Mouse (Mus musculus) thymus, postnatal 36 days (tissue): ENCODE measurements around the gene Ift140.
"Not testable (repeated sequence)": the region's sequence is repeated elsewhere in the genome, so short reads cannot be mapped to it uniquely, and the experiment has no call there.

ENCODE experiments used
- DNase-seq, 2 experiments: peaks; one replicate each; pipeline ENCODE4 v3.0.0; 2022; ENCODE audit warnings: mixed read lengths in 2 of 2

Gene Ift140

DNA sequence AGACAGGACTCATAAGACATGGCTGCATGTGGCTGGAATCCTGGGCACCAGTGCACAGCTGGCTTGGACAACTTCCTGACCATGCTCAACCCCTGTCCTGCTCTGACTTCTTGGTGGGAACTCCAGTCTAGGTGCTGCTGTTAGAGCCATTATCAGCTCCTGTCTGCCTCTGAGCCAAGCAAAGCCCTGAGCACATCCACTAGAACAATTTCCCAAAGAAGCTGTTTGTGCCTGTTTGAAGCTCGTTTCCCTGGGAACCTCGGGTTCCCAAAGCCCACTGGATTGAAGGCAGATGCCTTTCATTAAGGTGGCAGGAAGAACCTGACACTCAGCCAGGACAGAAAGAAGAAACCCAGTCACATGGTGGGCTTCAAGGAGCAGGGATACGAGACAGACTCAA lies 104.5 kb downstream of the Ift140 start, which contains the start of gene Ptx4:
TSS of gene Ptx4 (plus strand) at position 355 of the 400 bp plus-strand sequence.
- DNase-seq, result no peak

DNA sequence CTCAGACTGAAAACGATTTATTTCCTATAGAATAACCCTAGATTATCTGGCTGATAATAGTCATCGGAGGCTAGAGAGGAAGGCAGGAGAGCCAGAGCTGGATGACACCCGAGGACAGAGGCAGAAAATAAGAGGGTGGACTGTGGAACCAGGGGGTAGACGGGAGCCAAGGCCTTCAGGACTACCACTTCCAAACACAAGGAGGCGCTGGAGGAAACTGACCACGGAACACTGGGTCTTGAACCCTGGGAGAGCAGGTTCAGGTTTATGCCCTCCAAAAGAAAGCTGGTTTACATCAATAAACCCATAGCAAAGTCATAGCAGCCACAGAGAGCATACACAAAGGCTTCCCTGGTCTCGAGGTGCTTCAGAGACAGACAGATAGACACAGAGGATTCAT lies 108.1 kb downstream of the Ift140 start:
- DNase-seq, result peak; percentile 36 to 48

DNA sequence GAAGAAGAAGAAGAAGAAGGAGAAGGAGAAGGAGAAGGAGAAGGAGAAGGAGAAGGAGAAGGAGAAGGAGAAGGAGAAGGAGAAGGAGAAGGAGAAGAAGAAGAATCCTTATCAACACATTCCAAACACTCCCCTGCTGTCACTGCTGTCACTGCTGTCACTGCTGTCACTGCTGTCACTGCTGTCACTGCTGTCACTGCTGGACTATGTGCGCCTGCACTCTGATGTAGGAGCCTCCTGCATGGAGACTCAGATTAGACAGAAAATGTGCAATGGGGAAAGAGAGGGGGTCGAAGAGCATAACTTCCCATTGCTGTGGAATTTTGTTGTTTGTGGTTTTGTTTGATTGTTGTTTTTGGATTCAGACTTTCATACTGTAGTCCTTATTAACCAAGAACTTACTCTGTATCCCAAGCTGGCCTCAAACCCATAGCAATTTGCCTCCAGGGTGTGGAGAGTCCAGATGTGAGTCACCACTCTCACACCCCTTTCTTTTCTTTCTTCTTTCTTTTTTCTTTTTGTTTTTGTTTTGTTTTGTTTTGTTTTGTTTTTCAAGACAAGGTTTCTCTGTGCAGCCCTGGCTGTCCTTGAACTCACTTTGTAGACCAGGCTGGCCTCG lies 109.7 kb downstream of the Ift140 start:
- DNase-seq, result not testable (repeated sequence)

DNA sequence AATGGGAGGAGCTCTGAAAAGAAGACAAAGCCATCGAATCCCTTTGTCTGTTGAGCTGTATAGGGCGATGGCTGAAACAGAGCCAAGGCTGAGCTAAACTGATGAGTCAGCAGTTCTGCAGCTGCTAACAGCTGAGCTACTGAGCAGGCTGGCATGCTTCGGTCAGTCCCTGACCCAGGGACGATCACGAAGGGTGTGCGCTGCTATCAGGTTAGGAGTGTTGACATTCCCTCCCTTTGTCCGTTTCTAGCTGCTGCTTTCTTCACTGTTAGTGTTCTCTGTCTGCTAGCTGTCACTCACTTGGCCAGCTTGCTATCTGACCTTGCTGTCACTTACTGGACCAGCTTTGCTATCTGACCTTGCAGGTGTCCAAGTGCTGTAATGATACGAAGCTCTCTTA lies 111.2 kb downstream of the Ift140 start:
- no peak for DNase-seq

DNA sequence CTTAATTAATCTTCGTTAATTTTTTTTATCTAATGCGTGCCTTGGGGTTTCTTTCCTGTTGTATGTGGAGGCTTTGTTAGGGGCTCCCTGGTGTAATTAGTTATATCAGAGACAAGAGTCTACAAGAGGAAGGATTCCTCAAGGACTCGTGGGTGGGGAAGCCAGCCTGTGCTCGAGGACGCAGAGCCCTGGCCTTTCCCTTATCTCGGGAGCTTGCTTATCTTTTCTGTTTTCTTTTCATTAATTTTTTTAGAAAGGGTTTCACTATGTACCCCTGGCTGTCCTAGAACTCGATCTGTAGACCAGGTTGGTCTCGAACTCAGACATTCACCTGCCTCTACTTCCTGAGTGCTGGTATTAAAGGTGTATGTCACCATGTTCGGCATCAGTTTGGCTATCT lies 111.8 kb downstream of the Ift140 start:
- DNase-seq, result no peak

DNA sequence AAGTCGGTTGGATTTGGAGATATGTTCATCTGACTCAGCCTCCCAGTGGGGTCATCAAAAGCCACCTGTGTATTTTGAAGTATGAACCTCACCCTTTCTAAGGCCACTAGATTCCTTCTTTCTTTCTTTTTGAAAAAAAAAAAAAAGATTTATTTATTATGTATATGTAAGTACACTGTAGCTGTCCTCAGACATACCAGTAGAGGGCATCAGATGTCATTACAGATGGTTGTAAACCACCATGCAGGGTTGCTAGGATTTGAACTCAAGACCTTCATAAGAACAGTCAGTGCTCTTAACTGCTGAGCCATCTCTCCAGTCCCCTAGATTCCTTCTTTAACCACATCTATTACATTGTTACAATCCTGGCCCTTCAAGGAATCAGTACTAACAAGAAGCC lies 114.2 kb downstream of the Ift140 start:
- DNase-seq, result no peak

DNA sequence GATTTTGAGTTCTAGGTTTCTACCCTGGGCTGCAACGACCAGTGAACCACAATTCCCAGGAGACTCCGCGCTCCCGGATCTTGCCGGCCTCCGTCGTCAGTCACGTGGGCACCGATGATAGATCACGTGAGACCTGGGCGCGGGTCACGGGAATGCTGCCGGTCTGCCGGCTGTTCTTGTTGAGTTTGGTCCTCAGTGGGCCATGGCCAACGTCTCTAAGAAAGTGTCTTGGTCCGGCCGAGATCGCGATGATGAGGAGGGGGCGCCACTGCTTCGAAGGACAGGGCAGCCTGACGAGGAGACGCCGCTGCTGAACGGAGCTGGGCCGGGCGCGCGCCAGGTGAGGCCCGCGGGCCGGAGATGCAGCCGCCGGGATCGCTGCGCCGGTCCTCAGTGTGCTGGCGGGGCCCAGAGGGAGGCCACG lies 117.4 kb downstream of the Ift140 start, which contains the start of gene Clcn7:
TSS of gene Clcn7 (plus strand) at position 117 of the 424 bp plus-strand sequence.
- peak; percentile 84 to 86 for DNase-seq

DNA sequence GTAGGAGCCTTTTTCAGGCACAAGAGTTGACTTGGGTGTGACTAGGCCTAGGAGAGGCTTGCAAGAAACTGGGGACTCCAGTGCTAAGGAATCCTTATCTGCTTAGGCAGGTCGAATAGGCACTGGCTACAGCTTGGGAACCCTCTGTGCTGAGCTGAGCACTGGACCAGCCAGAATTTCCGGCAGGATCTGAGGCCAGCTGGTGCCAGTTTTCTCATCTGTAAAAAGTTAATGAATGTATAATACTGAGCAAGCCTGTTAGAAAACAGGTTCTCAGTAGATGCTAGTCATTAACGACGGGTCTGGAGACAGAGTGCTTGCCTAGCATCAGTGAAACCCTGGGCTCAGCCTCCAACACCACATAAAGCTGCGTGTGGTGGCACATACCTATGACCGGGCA lies 119.7 kb downstream of the Ift140 start:
- DNase-seq, result no peak

DNA sequence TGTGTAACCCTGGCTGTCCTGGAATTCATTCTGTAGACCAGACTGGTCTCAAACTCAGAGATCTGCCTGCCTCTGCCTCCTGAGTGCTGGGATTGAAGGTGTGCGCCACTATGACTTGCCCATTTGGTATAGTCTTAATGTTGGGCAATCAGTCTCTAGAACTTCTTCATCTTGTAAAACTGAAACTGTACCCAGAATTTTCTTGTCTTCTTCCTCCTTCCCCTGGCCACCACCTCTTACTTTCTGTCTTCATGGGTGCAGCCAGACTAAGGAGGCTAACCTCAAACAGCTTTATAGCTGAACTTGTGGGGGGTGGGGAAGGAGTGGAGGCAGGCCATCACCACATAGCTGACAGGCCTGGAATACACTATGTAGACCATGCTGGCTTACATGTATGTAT lies 122.9 kb downstream of the Ift140 start:
- DNase-seq, result no peak

DNA sequence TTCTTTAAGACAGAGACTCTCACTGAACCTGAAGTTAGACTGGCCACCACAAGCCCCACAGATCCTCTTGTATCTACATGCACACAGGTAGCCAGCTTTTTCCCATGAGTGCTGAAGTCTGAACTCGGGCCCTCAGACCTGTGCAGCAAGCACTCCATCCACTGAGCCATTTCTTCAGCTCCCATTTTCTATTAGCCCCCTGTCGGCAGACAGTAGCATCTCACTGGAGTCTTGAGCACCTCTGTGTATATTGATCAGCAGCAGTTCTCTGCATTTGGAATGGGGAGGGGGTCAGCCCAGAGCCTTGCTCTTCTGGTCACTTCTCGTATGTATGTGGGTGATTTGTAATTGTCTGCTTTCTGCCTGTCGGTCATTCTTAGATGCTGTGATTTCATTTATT lies 124.1 kb downstream of the Ift140 start:
- DNase-seq, result no peak
